Mouse (Mus musculus) ES-E14 (cell line): ENCODE results near the gene Zc3h7a. TPM values are rescaled to one million over a fixed set of nuclear protein-coding genes. Genes with fewer than 3 reads are reported as not detected.

Source experiments
- DNase-seq: peaks from one replicate; pipeline ENCODE4 v3.0.0-alpha.2; 2013; ENCODE audit warnings: low read depth, low spot score
- H3K27ac ChIP-seq: 2 replicates; pipeline ENCODE4 v1.5.1; 2012; ENCODE audit warnings: low read depth, mild to moderate bottlenecking, low read length, moderate library complexity, mixed read lengths; ENCODE audit not compliant: poor library complexity, insufficient read depth, severe bottlenecking
- H3K36me3 ChIP-seq: 2 replicates; pipeline ENCODE4 v1.6.1; 2012; ENCODE audit warnings: mild to moderate bottlenecking, low read length, moderate library complexity, mixed read lengths; ENCODE audit not compliant: control insufficient read depth, poor library complexity, insufficient read depth, severe bottlenecking
- H3K4me1 ChIP-seq, 2 experiments: fragments of 150-350 bp in 1 of 2; sonication (generic) in 1 of 2; 2 replicates each; pipeline ENCODE4 v1.6.1; 2012; ENCODE audit warnings: low read length in 2 of 2, mild to moderate bottlenecking in 1 of 2, mixed read lengths in 1 of 2; ENCODE audit not compliant: control insufficient read depth in 2 of 2, insufficient read depth in 2 of 2, poor library complexity in 1 of 2
- H3K4me3 ChIP-seq, 2 experiments: fragments of 150-350 bp in 1 of 2; sonication (generic) in 1 of 2; 2 replicates each; pipeline ENCODE4 v1.5.1; 2012; ENCODE audit warnings: low read length in 2 of 2, low read depth in 1 of 2, mild to moderate bottlenecking in 1 of 2, mixed read lengths in 1 of 2; ENCODE audit not compliant: insufficient read depth in 1 of 2, poor library complexity in 1 of 2, severe bottlenecking in 1 of 2
- H3K9ac ChIP-seq: 2 replicates; pipeline ENCODE4 v1.6.1; 2012; ENCODE audit warnings: low read depth, mild to moderate bottlenecking, low read length, mixed read lengths; ENCODE audit not compliant: poor library complexity, insufficient read depth, severe bottlenecking
- H3K9me3 ChIP-seq: fragments of 150-350 bp; sonication (generic); 2 replicates; pipeline ENCODE4 v1.6.1; 2012; ENCODE audit warnings: low read depth, mild to moderate bottlenecking, low read length; ENCODE audit not compliant: control insufficient read depth, insufficient read depth
- CHD2 ChIP-seq: IDR thresholded peaks from 2 replicates; pipeline ENCODE4 v1.6.1; 2014; ENCODE audit warnings: mild to moderate bottlenecking, low read depth, low read length, inconsistent platforms
- HCFC1 ChIP-seq: IDR thresholded peaks from 2 replicates; pipeline ENCODE4 v1.6.1; 2012; ENCODE audit warnings: low read length, inconsistent platforms, borderline replicate concordance; ENCODE audit not compliant: insufficient read depth
- MAFK ChIP-seq: IDR thresholded peaks from 2 replicates; pipeline ENCODE4 v1.6.1; 2014; ENCODE audit warnings: mild to moderate bottlenecking, low read depth, low read length, inconsistent platforms; ENCODE audit not compliant: insufficient read depth
- ZC3H11A ChIP-seq: IDR thresholded peaks from 2 replicates; pipeline ENCODE4 v1.6.1; 2012; ENCODE audit warnings: low read depth, mild to moderate bottlenecking, inconsistent platforms, low read length, borderline replicate concordance
- ZNF384 ChIP-seq: IDR thresholded peaks from 2 replicates; pipeline ENCODE4 v1.6.1; 2012; ENCODE audit warnings: low read depth, low read length, inconsistent platforms
- in situ Hi-C, 2 experiments: fragments of 600-800 bp; cut with MboI; formaldehyde crosslinking; loops; one replicate each; pipeline ENCODE4 v1.15.1; 2025; ENCODE audit warnings: low sequenced_read_pairs in 2 of 2, inconsistent platforms in 1 of 2; ENCODE audit not compliant: unreplicated experiment in 2 of 2
- total RNA-seq: library from RNA; depleted of rRNA; stranded (reverse); fragments of 300-350 nt; gene quantifications from 2 replicates; pipeline ENCODE4 v1.2.3, GENCODE M21; 2012

The Zc3h7a gene
- total RNA-seq, 1 experiment = 57.3 TPM

GRCm38 (mm10) chr16:11190150-11190549 lies 14.0 kb upstream of the Zc3h7a start:
- in situ Hi-C loops = no loop called here
- DNase-seq = no peak
- peaks cover 27% of the 10 kb centered on the region for H3K36me3 ChIP-seq

GRCm38 (mm10) chr16:11177404-11177803 lies 1.2 kb upstream of the Zc3h7a start:
- H3K4me3 ChIP-seq = no peak overlapping the region
- no peak for DNase-seq
- no peak for TF ChIP-seq ZNF384
- no peak for TF ChIP-seq CHD2
- TF ChIP-seq HCFC1 = no peak
- no peak for TF ChIP-seq ZC3H11A
- no peak for TF ChIP-seq MAFK
- H3K9ac ChIP-seq = no peak overlapping the region
- peaks cover 2% of the 10 kb centered on the region in 2 experiments; a peak in 2 of 4 replicates for H3K4me1 ChIP-seq
- in situ Hi-C loops = no loop called here
- no peak overlapping the region for H3K27ac ChIP-seq
- H3K9me3 ChIP-seq = no peaks in the 10 kb centered on the region
- no peaks in the 10 kb centered on the region for H3K36me3 ChIP-seq

More at GRCm38 (mm10) chr16:11190150-11190549, 14.0 kb upstream of the Zc3h7a start:
- no peak overlapping the region for H3K9ac ChIP-seq
- H3K27ac ChIP-seq = no peak overlapping the region
- H3K4me1 ChIP-seq = peaks cover 0 to 2% of the 10 kb centered on the region in 2 experiments; a peak in 1 of 4 replicates
- TF ChIP-seq CHD2 (no peak), HCFC1 (no peak), ZC3H11A (no peak), MAFK (no peak), ZNF384 (no peak)
- H3K4me3 ChIP-seq = no peak overlapping the region
- H3K9me3 ChIP-seq = no peaks in the 10 kb centered on the region

DNA sequence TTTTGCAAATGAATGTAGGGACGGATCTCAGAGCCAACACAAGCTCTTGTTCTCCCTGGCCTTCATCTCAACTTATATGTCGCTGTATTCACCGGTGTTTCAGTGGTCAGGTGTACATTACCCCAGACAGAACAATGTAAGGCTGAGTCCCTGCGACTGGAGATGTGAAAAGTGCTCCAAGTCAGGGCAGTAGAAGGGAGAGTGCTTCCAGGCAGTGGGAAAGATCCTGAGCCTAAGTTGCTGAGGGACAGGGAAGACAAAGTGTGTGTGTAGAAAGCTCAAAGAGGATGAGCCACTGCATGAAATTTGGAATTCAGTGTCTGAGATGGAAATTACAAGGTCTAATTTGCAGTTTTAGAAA lies 671 bp upstream of the Zc3h7a start:
- Histone ChIP-seq H3K9me3 (no peaks in the 10 kb centered on the region), H3K27ac (no peak overlapping the region)

DNA sequence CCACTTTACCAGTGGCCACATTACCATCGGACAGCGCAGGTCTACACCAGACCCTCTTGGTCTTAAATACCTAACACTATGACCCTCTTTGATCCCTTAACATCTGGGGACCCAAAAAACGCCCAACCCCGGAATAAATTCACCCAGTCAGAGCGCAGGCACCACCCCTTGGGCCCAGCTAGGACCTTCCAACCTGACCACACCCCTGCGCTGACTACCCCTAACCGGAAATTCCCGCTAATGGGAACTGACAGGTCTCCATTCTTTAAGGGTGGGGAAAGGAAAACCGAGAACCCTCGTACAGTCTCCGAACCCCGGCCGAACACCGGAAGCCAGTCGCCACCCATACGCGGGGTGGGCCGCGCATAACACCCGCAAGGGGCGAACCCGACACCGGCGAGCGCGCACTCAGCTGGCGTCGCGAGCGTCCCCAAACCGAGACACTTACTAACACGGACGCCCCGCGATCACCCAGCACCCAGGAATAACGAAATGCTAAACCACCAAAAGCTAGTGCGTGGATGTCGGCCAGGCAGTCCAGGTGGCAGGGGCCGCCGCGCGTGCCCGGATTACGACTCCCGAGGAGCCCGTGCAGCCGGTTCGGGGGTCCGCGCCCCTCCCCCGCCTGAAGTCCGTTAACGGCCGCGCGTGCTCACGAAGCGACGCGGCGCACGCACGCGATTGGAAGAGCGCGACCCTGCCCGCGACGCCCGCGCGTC lies 545 bp downstream of the Zc3h7a start:
- Histone ChIP-seq H3K9ac (peak overlapping the region; percentile 89), H3K9me3 (no peaks in the 10 kb centered on the region), H3K36me3 (no peaks in the 10 kb centered on the region), H3K4me1 (peaks cover 2 to 5% of the 10 kb centered on the region in 2 experiments; a peak in 2 of 4 replicates), H3K4me3 (peak overlapping the region; percentile 82 to 87), H3K27ac (no peak overlapping the region)
- TF ChIP-seq ZC3H11A = no peak
- TF ChIP-seq CHD2 = no peak
- no peak for TF ChIP-seq MAFK
- no peak for TF ChIP-seq HCFC1
- no peak for TF ChIP-seq ZNF384
- in situ Hi-C loops = no loop called here
- peak; percentile 43 for DNase-seq

More for the DNA sequence above, 671 bp upstream of the Zc3h7a start:
- peaks cover 2 to 5% of the 10 kb centered on the region in 2 experiments; a peak in 2 of 4 replicates for H3K4me1 ChIP-seq
- no peak for TF ChIP-seq HCFC1
- TF ChIP-seq ZNF384 = no peak
- TF ChIP-seq MAFK = no peak
- no peak for TF ChIP-seq ZC3H11A
- no peak for TF ChIP-seq CHD2
- H3K36me3 ChIP-seq = no peaks in the 10 kb centered on the region
- in situ Hi-C loops = no loop called here
- no peak overlapping the region; the same call in none of the 2 replicates for H3K9ac ChIP-seq
- DNase-seq = no peak
- peak overlapping the region; percentile 82 to 87 for H3K4me3 ChIP-seq
